Mouse (Mus musculus): ENCODE results near the gene Dynlt1b. TPM values are rescaled to one million over a fixed set of nuclear protein-coding genes. Genes with fewer than 3 reads are reported as not detected.
"Not testable (repeated sequence)": the region's sequence is repeated elsewhere in the genome, so short reads cannot be mapped to it uniquely, and the experiment has no call there.

The Dynlt1b gene
- total RNA-seq, 2 experiments from 2014 or later = 96.0 to 194 TPM

- not testable (repeated sequence) for ATAC-seq (replicated peaks; ENCODE audit: poor library complexity, severe bottlenecking)
Observed at GRCm38 (mm10) chr17:6422370-6422769, 7.5 kb upstream of the Dynlt1b start.

GRCm38 (mm10) chr17:6422805-6423204 is 7.1 kb upstream of the Dynlt1b start:
- not testable (repeated sequence) for ATAC-seq (replicated peaks; ENCODE audit: poor library complexity, severe bottlenecking)

- not testable (repeated sequence) for ATAC-seq (replicated peaks; ENCODE audit: poor library complexity, severe bottlenecking)
Observed at GRCm38 (mm10) chr17:6424294-6424980, 5.5 kb upstream of the Dynlt1b start.

GRCm38 (mm10) chr17:6425325-6425724 is 4.6 kb upstream of the Dynlt1b start:
- ATAC-seq (replicated peaks; ENCODE audit: poor library complexity, severe bottlenecking) = not testable (repeated sequence)

GRCm38 (mm10) chr17:6426869-6427268 is 3.0 kb upstream of the Dynlt1b start:
- ATAC-seq (replicated peaks; ENCODE audit: poor library complexity, severe bottlenecking) = not testable (repeated sequence)

GRCm38 (mm10) chr17:6428926-6429325 is 986 bp upstream of the Dynlt1b start:
- ATAC-seq (replicated peaks; ENCODE audit: poor library complexity, severe bottlenecking) = not testable (repeated sequence)

GRCm38 (mm10) chr17:6430410-6431001 is 594 bp downstream of the Dynlt1b start:
- ATAC-seq (replicated peaks; ENCODE audit: poor library complexity, severe bottlenecking) = peak; percentile 30

GRCm38 (mm10) chr17:6432456-6432855 is 2.5 kb downstream of the Dynlt1b start:
- ATAC-seq (replicated peaks; ENCODE audit: poor library complexity, severe bottlenecking) = not testable (repeated sequence)

- not testable (repeated sequence) for ATAC-seq (replicated peaks; ENCODE audit: poor library complexity, severe bottlenecking)
Observed at GRCm38 (mm10) chr17:6433691-6434090, 3.8 kb downstream of the Dynlt1b start.

- not testable (repeated sequence) for ATAC-seq (replicated peaks; ENCODE audit: poor library complexity, severe bottlenecking)
Observed at GRCm38 (mm10) chr17:6438080-6438479, 8.2 kb downstream of the Dynlt1b start.

GRCm38 (mm10) chr17:6439913-6440312 is 10.0 kb downstream of the Dynlt1b start:
- ATAC-seq (replicated peaks; ENCODE audit: poor library complexity, severe bottlenecking) = not testable (repeated sequence)

- not testable (repeated sequence) for ATAC-seq (replicated peaks; ENCODE audit: poor library complexity, severe bottlenecking)
Observed at GRCm38 (mm10) chr17:6440493-6441077, 10.7 kb downstream of the Dynlt1b start.

GRCm38 (mm10) chr17:6441254-6441653 is 11.3 kb downstream of the Dynlt1b start:
- ATAC-seq (replicated peaks; ENCODE audit: poor library complexity, severe bottlenecking) = not testable (repeated sequence)

- ATAC-seq (replicated peaks; ENCODE audit: poor library complexity, severe bottlenecking) = not testable (repeated sequence)
Observed at GRCm38 (mm10) chr17:6442513-6442912, 12.6 kb downstream of the Dynlt1b start.

GRCm38 (mm10) chr17:6445794-6446587 is 16.1 kb downstream of the Dynlt1b start:
- not testable (repeated sequence) for ATAC-seq (replicated peaks; ENCODE audit: poor library complexity, severe bottlenecking)

GRCm38 (mm10) chr17:6448293-6448692 is 18.4 kb downstream of the Dynlt1b start:
- not testable (repeated sequence) for ATAC-seq (replicated peaks; ENCODE audit: poor library complexity, severe bottlenecking)

GRCm38 (mm10) chr17:6449166-6449565 is 19.3 kb downstream of the Dynlt1b start:
- not testable (repeated sequence) for ATAC-seq (replicated peaks; ENCODE audit: poor library complexity, severe bottlenecking)

GRCm38 (mm10) chr17:6451205-6451604 is 21.3 kb downstream of the Dynlt1b start:
- not testable (repeated sequence) for ATAC-seq (replicated peaks; ENCODE audit: poor library complexity, severe bottlenecking)

- ATAC-seq (replicated peaks; ENCODE audit: poor library complexity, severe bottlenecking) = not testable (repeated sequence)
Observed at GRCm38 (mm10) chr17:6452689-6453088, 22.8 kb downstream of the Dynlt1b start.

GRCm38 (mm10) chr17:6454703-6455102 is 24.8 kb downstream of the Dynlt1b start:
- not testable (repeated sequence) for ATAC-seq (replicated peaks; ENCODE audit: poor library complexity, severe bottlenecking)

All from granulocyte monocyte progenitor cell, adult 5-6 weeks (primary cell).